Mouse (Mus musculus) megakaryocyte-erythroid progenitor cell, adult 5-6 weeks (primary cell): Measurements from ENCODE around the gene Slc39a8. TPM values are rescaled to one million over a fixed set of nuclear protein-coding genes. Genes with fewer than 3 reads are reported as not detected.

Experiments
- ATAC-seq: replicated peaks from 2 replicates; pipeline ENCODE4 v1.8.0; 2016; ENCODE audit warnings: mild to moderate bottlenecking, inconsistent platforms; ENCODE audit not compliant: severe bottlenecking, poor library complexity, low FRiP score, low TSS enrichment
- total RNA-seq, 2 experiments: library from RNA; stranded (forward) in 1 of 2; stranded (reverse) in 1 of 2; fragments of 200-1000, 215-1000 nt in 1 of 2; fragments of >200 nt in 1 of 2; fragmentation: Nextera tagmentation in 1 of 2; gene quantifications; 2 replicates each; pipeline ENCODE4 v1.2.3; 2014 to 2017

The Slc39a8 gene
- total RNA-seq, 2 experiments from 2014 or later: 31.0 to 39.1 TPM

- no peak for ATAC-seq
Observed at GRCm38 (mm10) chr3:135903366-135903765, 78.3 kb downstream of the Slc39a8 start.

GRCm38 (mm10) chr3:135904881-135905280 lies 79.8 kb downstream of the Slc39a8 start:
- no peak for ATAC-seq

- no peak for ATAC-seq
Observed at GRCm38 (mm10) chr3:135905729-135906128, 80.7 kb downstream of the Slc39a8 start.

- no peak for ATAC-seq
Observed at GRCm38 (mm10) chr3:135907028-135907427, 81.9 kb downstream of the Slc39a8 start.

GRCm38 (mm10) chr3:135915941-135916340 lies 90.9 kb downstream of the Slc39a8 start:
- ATAC-seq: no peak

GRCm38 (mm10) chr3:135918566-135919180 lies 93.6 kb downstream of the Slc39a8 start:
- ATAC-seq: no peak

GRCm38 (mm10) chr3:135919305-135919704 lies 94.2 kb downstream of the Slc39a8 start:
- no peak for ATAC-seq

- ATAC-seq: 0 out of 2 replicates have a peak, but pooled peaks have one; percentile 56
Observed at GRCm38 (mm10) chr3:135926729-135927128, 101.7 kb downstream of the Slc39a8 start.

GRCm38 (mm10) chr3:135928184-135928583 lies 103.1 kb downstream of the Slc39a8 start:
- peak; percentile 82 for ATAC-seq

GRCm38 (mm10) chr3:135937455-135937854 lies 112.4 kb downstream of the Slc39a8 start:
- ATAC-seq: no peak

Other genes with a start within 250 kb of the Slc39a8 start
- gene Nfkb1, start 133.7 kb upstream of the Slc39a8 start, total RNA-seq (2014; fragmentation: Nextera tagmentation): 59.1 and 69.6 TPM in 2 replicates
- gene Nfkb1, start 133.7 kb upstream of the Slc39a8 start, total RNA-seq (2017): 61.5 and 69.9 TPM in 2 replicates